Mouse (Mus musculus) CD4-positive, CD25-positive, alpha-beta regulatory T cell, adult 4 months (primary cell): ENCODE data around the gene Gins2. TPM values are rescaled to one million over a fixed set of nuclear protein-coding genes. Genes with fewer than 3 reads are reported as not detected.

ENCODE experiments used
- ATAC-seq: one replicate; pipeline ENCODE4 v1.8.0; 2017
- polyA plus RNA-seq, 2 experiments: library from polyadenylated mRNA; unstranded; fragments of 100-300 nt; shearing (Covaris generic); gene quantifications; one replicate each; pipeline ENCODE4 v1.2.1; 2017

Gene Gins2
- polyA plus RNA-seq, 2 experiments from 2014 or later: 14.6 to 20.6 TPM

GRCm38 (mm10) chr8:120563851-120564837, 25.0 kb downstream of the Gins2 start:
- peak; percentile 70 for ATAC-seq

DNA sequence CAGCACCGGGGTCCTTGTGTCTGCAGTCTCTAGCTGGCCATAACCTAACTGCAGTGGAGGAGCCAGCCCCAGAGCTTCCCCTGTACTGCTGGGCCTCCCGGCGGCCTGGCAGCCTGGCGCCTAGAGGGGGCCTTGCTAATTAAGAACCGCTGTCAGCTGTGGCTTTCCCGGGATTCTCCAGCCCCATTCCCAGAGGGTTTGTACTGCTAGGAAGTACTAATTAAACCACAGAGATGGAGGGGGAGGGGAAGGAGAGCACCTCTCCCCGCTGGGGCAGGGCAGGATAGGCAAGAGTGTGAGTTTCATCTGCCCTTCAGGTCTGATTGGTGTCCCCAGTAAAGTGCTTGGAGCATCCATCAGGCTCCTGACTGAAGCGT, 25.8 kb downstream of the Gins2 start:
- ATAC-seq: no peak

GRCm38 (mm10) chr8:120562680-120563347, 26.3 kb downstream of the Gins2 start:
- no peak for ATAC-seq

DNA sequence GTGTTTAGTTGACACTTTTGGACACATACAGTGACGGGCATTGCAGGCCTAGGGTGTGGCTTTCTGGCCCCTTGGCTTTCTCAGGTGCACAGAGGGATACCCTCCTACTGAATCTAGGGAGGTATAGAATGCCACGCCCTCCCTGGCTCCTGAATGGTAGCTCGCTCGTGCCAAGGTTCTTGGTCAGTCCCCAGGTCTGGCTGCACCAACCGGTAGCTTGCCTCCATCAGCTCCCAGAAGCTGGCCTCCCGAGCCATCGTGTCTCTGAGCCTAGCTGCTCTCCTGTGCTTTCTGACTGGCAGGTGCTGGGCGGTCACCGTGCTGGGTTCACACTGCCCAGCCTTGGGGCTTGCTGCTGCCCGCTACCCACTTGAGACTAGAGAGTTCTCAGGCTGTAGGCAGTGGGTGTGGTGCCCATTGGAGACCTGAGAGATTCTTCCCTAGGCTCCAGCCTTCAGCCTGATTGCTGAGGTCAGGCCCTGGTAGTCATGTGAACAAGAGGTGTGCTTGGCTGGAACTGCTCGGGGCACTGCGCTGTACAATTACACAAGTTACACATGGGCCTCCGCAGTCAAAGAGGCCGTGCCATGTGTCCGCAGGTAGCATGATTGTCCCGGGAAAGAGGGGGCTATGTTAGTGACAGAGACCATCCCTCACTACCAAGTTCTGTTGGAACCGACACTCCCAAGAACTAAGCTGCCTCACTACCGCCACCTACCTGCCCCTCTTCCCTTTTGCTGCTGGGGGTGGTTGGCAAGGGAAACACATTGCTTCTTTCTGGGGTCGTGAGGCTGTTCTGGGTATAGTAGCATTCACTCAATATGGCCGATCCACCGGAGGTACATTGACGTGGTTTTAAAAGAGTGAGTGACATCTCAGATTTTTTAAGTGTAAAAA, 27.3 kb downstream of the Gins2 start:
- ATAC-seq: no peak

DNA sequence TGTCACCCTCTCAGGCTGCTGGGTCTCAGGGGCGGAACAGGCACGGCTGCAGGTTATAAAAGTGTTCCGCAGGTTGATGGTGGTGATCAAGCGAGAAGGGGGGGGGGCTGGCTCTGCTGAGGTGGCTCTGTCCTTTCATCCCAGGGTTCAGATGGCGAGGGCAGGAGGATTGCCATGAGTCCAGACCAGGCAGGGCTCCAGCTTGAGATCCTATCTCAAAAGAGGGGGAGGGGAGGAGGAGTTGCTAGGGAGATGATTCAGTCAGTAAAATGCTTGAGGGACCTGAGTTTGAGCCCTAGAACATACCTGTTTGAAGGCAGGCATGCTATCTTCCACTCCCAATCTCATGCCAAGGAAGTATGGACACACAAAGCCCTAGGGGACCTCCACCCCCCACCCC, 28.6 kb downstream of the Gins2 start:
- no peak for ATAC-seq

DNA sequence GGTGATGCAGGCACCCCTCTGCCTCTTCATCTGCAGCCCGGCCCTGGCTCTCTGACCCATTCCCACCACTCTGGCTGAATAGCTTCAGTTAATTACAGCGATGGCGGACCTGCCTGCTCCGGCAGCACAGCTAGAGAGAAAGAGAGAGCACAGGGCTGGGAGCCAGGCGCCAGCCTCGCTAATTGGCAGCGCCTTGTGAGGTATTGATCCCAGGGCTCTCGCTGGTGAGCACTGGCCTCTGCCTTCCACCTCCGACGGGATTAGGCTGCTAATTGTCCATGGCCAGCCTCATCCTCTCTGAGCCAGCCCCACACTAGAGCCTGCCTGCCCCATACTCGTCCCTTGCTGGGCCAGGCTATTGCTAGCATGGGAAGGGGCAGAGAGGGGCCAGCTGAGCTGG, 29.4 kb downstream of the Gins2 start:
- no peak for ATAC-seq

- ATAC-seq: no peak
Observed at GRCm38 (mm10) chr8:120558162-120558561, 30.9 kb downstream of the Gins2 start.

- no peak for ATAC-seq
Observed at GRCm38 (mm10) chr8:120557170-120557965, 31.7 kb downstream of the Gins2 start.

GRCm38 (mm10) chr8:120556198-120556892, 32.8 kb downstream of the Gins2 start:
- ATAC-seq: no peak

DNA sequence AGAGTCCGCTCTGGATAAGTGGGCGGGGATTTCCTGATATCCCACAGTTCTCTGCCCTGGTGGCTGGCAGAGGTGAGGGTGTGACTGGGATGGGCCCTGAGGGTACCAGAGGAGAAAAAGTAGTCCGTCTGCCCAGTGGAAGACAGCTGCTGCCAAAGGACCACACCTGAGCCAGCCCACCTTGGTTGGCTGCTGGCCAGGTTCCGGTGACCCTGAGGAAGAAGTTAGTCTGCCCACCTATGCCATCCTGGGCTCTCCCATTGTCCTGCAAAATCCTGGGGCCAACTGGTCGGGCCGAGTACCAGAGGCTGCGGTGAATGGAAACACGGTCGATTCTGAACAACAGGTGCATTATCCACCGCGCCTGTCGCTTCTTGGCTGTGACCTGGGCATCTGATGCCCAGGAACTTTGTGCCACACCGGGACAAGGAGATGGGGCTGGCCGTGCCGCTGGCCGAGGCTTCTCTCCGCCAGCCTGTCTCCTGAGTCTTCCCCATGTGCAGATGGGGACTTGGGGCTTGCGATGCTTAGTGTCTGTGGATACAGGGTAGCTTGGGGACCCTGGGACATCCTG, 34.6 kb downstream of the Gins2 start:
- no peak for ATAC-seq

GRCm38 (mm10) chr8:120553441-120554123, 35.5 kb downstream of the Gins2 start:
- no peak for ATAC-seq

- ATAC-seq: no peak
Observed at GRCm38 (mm10) chr8:120552509-120552908, 36.6 kb downstream of the Gins2 start.

- ATAC-seq: no peak
Observed at GRCm38 (mm10) chr8:120551677-120551980, 37.5 kb downstream of the Gins2 start.

- no peak for ATAC-seq
Observed at GRCm38 (mm10) chr8:120550937-120551676, 38.0 kb downstream of the Gins2 start.

DNA sequence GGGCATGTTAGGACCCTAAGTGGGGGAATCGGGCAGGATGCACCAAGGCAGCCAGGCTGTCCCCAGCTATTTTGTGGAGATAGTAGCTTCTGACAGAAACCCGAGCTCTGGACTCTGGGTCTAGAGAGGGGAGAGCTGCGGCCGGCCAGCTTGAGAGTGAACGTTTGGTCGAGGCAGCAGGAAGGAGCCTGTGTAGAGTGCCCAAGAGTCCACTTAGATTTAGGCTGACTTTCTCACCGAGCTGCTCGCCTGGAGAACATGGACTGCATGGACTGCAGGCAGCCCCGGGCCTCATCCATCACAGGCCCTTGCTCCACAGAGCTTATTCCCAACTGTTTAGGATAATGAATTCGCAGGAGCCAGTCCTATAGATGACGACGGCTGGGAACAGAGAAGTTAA, 38.7 kb downstream of the Gins2 start:
- ATAC-seq: no peak

GRCm38 (mm10) chr8:120549922-120550321, 39.2 kb downstream of the Gins2 start:
- no peak for ATAC-seq

GRCm38 (mm10) chr8:120549321-120549921, 39.7 kb downstream of the Gins2 start:
- ATAC-seq: no peak

GRCm38 (mm10) chr8:120548313-120548761, 40.8 kb downstream of the Gins2 start:
- ATAC-seq: no peak

DNA sequence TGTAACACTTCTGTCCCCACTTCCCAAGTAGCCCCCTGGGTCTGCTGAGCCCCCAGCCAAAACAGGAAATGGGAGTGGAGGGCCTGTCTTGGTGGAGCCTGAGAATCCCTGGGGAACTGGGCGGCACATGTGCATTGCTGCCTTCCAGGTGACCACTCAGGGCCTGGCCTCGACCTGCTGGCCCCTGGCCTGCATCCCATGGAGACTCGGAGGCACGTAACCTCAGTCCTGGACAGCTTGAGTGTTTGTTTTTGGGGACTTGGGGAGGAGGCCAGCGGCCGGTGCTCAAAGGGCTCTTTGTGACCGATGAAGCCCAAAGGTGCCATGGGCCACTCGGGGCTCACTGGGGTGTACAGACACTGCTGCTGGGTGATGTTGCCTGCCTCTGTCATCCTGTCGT, 41.5 kb downstream of the Gins2 start:
- no peak for ATAC-seq
